Mouse (Mus musculus): ENCODE results near the gene Hspb3. TPM values are rescaled to one million over a fixed set of nuclear protein-coding genes. Genes with fewer than 3 reads are reported as not detected.

The Hspb3 gene
- polyA plus RNA-seq, 1 experiment from 2014 or later = not detected

- Histone ChIP-seq H3K27me3 (ENCODE audit: control insufficient read depth, insufficient read depth, low read length) (no peaks in the 10 kb centered on the region), H3K4me1 (ENCODE audit: control insufficient read depth, insufficient read depth, low read length) (no peaks in the 10 kb centered on the region), H3K4me3 (ENCODE audit: low read length) (no peak overlapping the region), H3K27ac (ENCODE audit: low read depth, low read length) (no peak overlapping the region), H3K36me3 (ENCODE audit: control insufficient read depth, insufficient read depth, low read length) (no peaks in the 10 kb centered on the region), H3K9ac (ENCODE audit: low read depth, low read length) (no peak overlapping the region), H3K9me3 (ENCODE audit: control insufficient read depth, low read length) (no peaks in the 10 kb centered on the region), H3K4me2 (replicated peaks; ENCODE audit: low read depth, low read length) (no peak overlapping the region)
- ATAC-seq (ENCODE audit: low FRiP score, low TSS enrichment) = no peak
- 86% methylated on average over 7 of the region's 7 CpGs for WGBS
These were observed 26.4 kb upstream of the Hspb3 start for GRCm38 (mm10) chr13:113689883-113690282.

GRCm38 (mm10) chr13:113686691-113687121, 23.2 kb upstream of the Hspb3 start:
- WGBS = 46% methylated on average over 8 of the region's 8 CpGs
- no peak overlapping the region for H3K4me3 ChIP-seq (ENCODE audit: low read length)
- H3K4me2 ChIP-seq (replicated peaks; ENCODE audit: low read depth, low read length) = no peak overlapping the region
- H3K27me3 ChIP-seq (ENCODE audit: control insufficient read depth, insufficient read depth, low read length) = no peaks in the 10 kb centered on the region
- H3K36me3 ChIP-seq (ENCODE audit: control insufficient read depth, insufficient read depth, low read length) = no peaks in the 10 kb centered on the region
- no peaks in the 10 kb centered on the region for H3K4me1 ChIP-seq (ENCODE audit: control insufficient read depth, insufficient read depth, low read length)
- no peaks in the 10 kb centered on the region for H3K9me3 ChIP-seq (ENCODE audit: control insufficient read depth, low read length)
- H3K27ac ChIP-seq (ENCODE audit: low read depth, low read length) = peak overlapping the region; percentile 59; the same call in 1 of the 2 replicates
- ATAC-seq (ENCODE audit: low FRiP score, low TSS enrichment) = peak; percentile 64; the same call in 1 of the 2 replicates
- H3K9ac ChIP-seq (ENCODE audit: low read depth, low read length) = no peak overlapping the region

GRCm38 (mm10) chr13:113682821-113683220, 19.3 kb upstream of the Hspb3 start:
- ATAC-seq (ENCODE audit: low FRiP score, low TSS enrichment) = no peak
- no peaks in the 10 kb centered on the region for H3K9me3 ChIP-seq (ENCODE audit: control insufficient read depth, low read length)
- no peaks in the 10 kb centered on the region for H3K4me1 ChIP-seq (ENCODE audit: control insufficient read depth, insufficient read depth, low read length)
- H3K27ac ChIP-seq (ENCODE audit: low read depth, low read length) = no peak overlapping the region
- no peak overlapping the region for H3K9ac ChIP-seq (ENCODE audit: low read depth, low read length)
- H3K4me2 ChIP-seq (replicated peaks; ENCODE audit: low read depth, low read length) = no peak overlapping the region
- no peaks in the 10 kb centered on the region for H3K27me3 ChIP-seq (ENCODE audit: control insufficient read depth, insufficient read depth, low read length)
- H3K36me3 ChIP-seq (ENCODE audit: control insufficient read depth, insufficient read depth, low read length) = no peaks in the 10 kb centered on the region
- 90% methylated on average over 5 of the region's 5 CpGs for WGBS
- no peak overlapping the region for H3K4me3 ChIP-seq (ENCODE audit: low read length)

GRCm38 (mm10) chr13:113680646-113681045, 17.2 kb upstream of the Hspb3 start:
- no peak overlapping the region for H3K4me3 ChIP-seq (ENCODE audit: low read length)
- H3K36me3 ChIP-seq (ENCODE audit: control insufficient read depth, insufficient read depth, low read length) = no peaks in the 10 kb centered on the region
- ATAC-seq (ENCODE audit: low FRiP score, low TSS enrichment) = no peak
- H3K27me3 ChIP-seq (ENCODE audit: control insufficient read depth, insufficient read depth, low read length) = no peaks in the 10 kb centered on the region
- H3K9me3 ChIP-seq (ENCODE audit: control insufficient read depth, low read length) = no peaks in the 10 kb centered on the region
- H3K4me2 ChIP-seq (replicated peaks; ENCODE audit: low read depth, low read length) = no peak overlapping the region
- H3K9ac ChIP-seq (ENCODE audit: low read depth, low read length) = no peak overlapping the region
- H3K27ac ChIP-seq (ENCODE audit: low read depth, low read length) = no peak overlapping the region
- H3K4me1 ChIP-seq (ENCODE audit: control insufficient read depth, insufficient read depth, low read length) = no peaks in the 10 kb centered on the region
- WGBS = 94% methylated on average over 7 of the region's 7 CpGs

GRCm38 (mm10) chr13:113669459-113670077, 6.1 kb upstream of the Hspb3 start:
- Histone ChIP-seq H3K36me3 (ENCODE audit: control insufficient read depth, insufficient read depth, low read length) (no peaks in the 10 kb centered on the region), H3K9ac (ENCODE audit: low read depth, low read length) (no peak overlapping the region), H3K4me1 (ENCODE audit: control insufficient read depth, insufficient read depth, low read length) (no peaks in the 10 kb centered on the region), H3K9me3 (ENCODE audit: control insufficient read depth, low read length) (no peaks in the 10 kb centered on the region), H3K4me3 (ENCODE audit: low read length) (no peak overlapping the region), H3K27ac (ENCODE audit: low read depth, low read length) (no peak overlapping the region), H3K4me2 (replicated peaks; ENCODE audit: low read depth, low read length) (no peak overlapping the region), H3K27me3 (ENCODE audit: control insufficient read depth, insufficient read depth, low read length) (no peaks in the 10 kb centered on the region)
- no peak for ATAC-seq (ENCODE audit: low FRiP score, low TSS enrichment)
- whole genome bisulfite sequencing = 37% methylated on average over 10 of the region's 10 CpGs

GRCm38 (mm10) chr13:113663883-113664282, 407 bp upstream of the Hspb3 start:
- Histone ChIP-seq H3K4me1 (ENCODE audit: control insufficient read depth, insufficient read depth, low read length) (no peaks in the 10 kb centered on the region), H3K9me3 (ENCODE audit: control insufficient read depth, low read length) (no peaks in the 10 kb centered on the region), H3K4me3 (ENCODE audit: low read length) (no peak overlapping the region), H3K36me3 (ENCODE audit: control insufficient read depth, insufficient read depth, low read length) (no peaks in the 10 kb centered on the region), H3K9ac (ENCODE audit: low read depth, low read length) (no peak overlapping the region), H3K27me3 (ENCODE audit: control insufficient read depth, insufficient read depth, low read length) (no peaks in the 10 kb centered on the region), H3K27ac (ENCODE audit: low read depth, low read length) (no peak overlapping the region), H3K4me2 (replicated peaks; ENCODE audit: low read depth, low read length) (no peak overlapping the region)
- 64% methylated on average over 7 of the region's 7 CpGs for WGBS
- ATAC-seq (ENCODE audit: low FRiP score, low TSS enrichment) = no peak

- no peak for ATAC-seq (ENCODE audit: low FRiP score, low TSS enrichment)
- H3K9me3 ChIP-seq (ENCODE audit: control insufficient read depth, low read length) = no peaks in the 10 kb centered on the region
- no peaks in the 10 kb centered on the region for H3K4me1 ChIP-seq (ENCODE audit: control insufficient read depth, insufficient read depth, low read length)
- no peaks in the 10 kb centered on the region for H3K36me3 ChIP-seq (ENCODE audit: control insufficient read depth, insufficient read depth, low read length)
- no peak overlapping the region for H3K4me3 ChIP-seq (ENCODE audit: low read length)
- H3K4me2 ChIP-seq (replicated peaks; ENCODE audit: low read depth, low read length) = no peak overlapping the region
- WGBS = 68% methylated on average over 7 of the region's 7 CpGs
- H3K27me3 ChIP-seq (ENCODE audit: control insufficient read depth, insufficient read depth, low read length) = no peaks in the 10 kb centered on the region
- no peak overlapping the region for H3K9ac ChIP-seq (ENCODE audit: low read depth, low read length)
- no peak overlapping the region for H3K27ac ChIP-seq (ENCODE audit: low read depth, low read length)
These were observed 1.6 kb downstream of the Hspb3 start for GRCm38 (mm10) chr13:113661826-113662271.

- H3K27me3 ChIP-seq (ENCODE audit: control insufficient read depth, insufficient read depth, low read length) = no peaks in the 10 kb centered on the region
- no peak overlapping the region for H3K9ac ChIP-seq (ENCODE audit: low read depth, low read length)
- H3K4me3 ChIP-seq (ENCODE audit: low read length) = no peak overlapping the region
- WGBS = 82% methylated on average over 9 of the region's 9 CpGs
- no peak for ATAC-seq (ENCODE audit: low FRiP score, low TSS enrichment)
- no peak overlapping the region for H3K4me2 ChIP-seq (replicated peaks; ENCODE audit: low read depth, low read length)
- no peaks in the 10 kb centered on the region for H3K36me3 ChIP-seq (ENCODE audit: control insufficient read depth, insufficient read depth, low read length)
- no peaks in the 10 kb centered on the region for H3K4me1 ChIP-seq (ENCODE audit: control insufficient read depth, insufficient read depth, low read length)
- no peaks in the 10 kb centered on the region for H3K9me3 ChIP-seq (ENCODE audit: control insufficient read depth, low read length)
- H3K27ac ChIP-seq (ENCODE audit: low read depth, low read length) = no peak overlapping the region
These were observed 2.7 kb downstream of the Hspb3 start for GRCm38 (mm10) chr13:113660576-113661310.

- no peak for ATAC-seq (ENCODE audit: low FRiP score, low TSS enrichment)
- WGBS = 91% methylated on average over 7 of the region's 7 CpGs
- Histone ChIP-seq H3K9ac (ENCODE audit: low read depth, low read length) (no peak overlapping the region), H3K27me3 (ENCODE audit: control insufficient read depth, insufficient read depth, low read length) (no peaks in the 10 kb centered on the region), H3K4me3 (ENCODE audit: low read length) (no peak overlapping the region), H3K36me3 (ENCODE audit: control insufficient read depth, insufficient read depth, low read length) (no peaks in the 10 kb centered on the region), H3K4me1 (ENCODE audit: control insufficient read depth, insufficient read depth, low read length) (no peaks in the 10 kb centered on the region), H3K4me2 (replicated peaks; ENCODE audit: low read depth, low read length) (no peak overlapping the region), H3K27ac (ENCODE audit: low read depth, low read length) (no peak overlapping the region), H3K9me3 (ENCODE audit: control insufficient read depth, low read length) (no peaks in the 10 kb centered on the region)
These were observed 6.3 kb downstream of the Hspb3 start for GRCm38 (mm10) chr13:113657204-113657603.

Data from kidney, embryonic 14.5 days (tissue).